Mouse (Mus musculus) embryonic facial prominence, embryonic 12.5 days (tissue): Measurements from ENCODE around the gene Slc45a1. TPM values are rescaled to one million over a fixed set of nuclear protein-coding genes. Genes with fewer than 3 reads are reported as not detected.

Source experiments
- ATAC-seq: fragments of 200-750 bp; cut with Nextera tagmentation; 2 replicates; pipeline ENCODE4 v1.8.0; 2017; ENCODE audit not compliant: insufficient number of reproducible peaks, insufficient read depth, low FRiP score, low TSS enrichment
- H3K27ac ChIP-seq: fragments of 300-500 bp; sonication (generic); 2 replicates; pipeline ENCODE4 v1.5.1; 2016; ENCODE audit warnings: mild to moderate bottlenecking
- H3K27me3 ChIP-seq: fragments of 300-500 bp; sonication (generic); 2 replicates; pipeline ENCODE4 v1.6.1; 2016; ENCODE audit warnings: mild to moderate bottlenecking, moderate library complexity
- H3K36me3 ChIP-seq: fragments of 300-500 bp; sonication (generic); 2 replicates; pipeline ENCODE4 v1.6.1; 2016; ENCODE audit warnings: mild to moderate bottlenecking
- H3K4me1 ChIP-seq: fragments of 300-500 bp; sonication (generic); 2 replicates; pipeline ENCODE4 v1.6.1; 2016
- H3K4me2 ChIP-seq: fragments of 300-500 bp; sonication (generic); replicated peaks from 2 replicates; pipeline ENCODE4 v1.6.1; 2016; ENCODE audit warnings: mild to moderate bottlenecking, moderate library complexity
- H3K4me3 ChIP-seq: fragments of 300-500 bp; sonication (generic); 2 replicates; pipeline ENCODE4 v1.5.1; 2016; ENCODE audit warnings: mild to moderate bottlenecking
- H3K9ac ChIP-seq: fragments of 300-500 bp; sonication (generic); 2 replicates; pipeline ENCODE4 v1.6.1; 2016; ENCODE audit warnings: mild to moderate bottlenecking, moderate library complexity
- H3K9me3 ChIP-seq: fragments of 300-500 bp; sonication (generic); 2 replicates; pipeline ENCODE4 v1.6.1; 2016; ENCODE audit warnings: mild to moderate bottlenecking, moderate library complexity
- WGBS: fragments of 180-500 bp; shearing (Covaris S2); methylation state at CpG from one replicate; pipeline ENCODE4 v1.1.7; 2016; 5-methylcytosine and 5-hydroxymethylcytosine counted together
- polyA plus RNA-seq: library from polyadenylated mRNA; unstranded; fragments of >200 nt; fragmentation: Nextera tagmentation; extraction: Ambion mirVana; gene quantifications from 2 replicates; pipeline ENCODE4 v1.2.1, GENCODE M21; 2016

The Slc45a1 gene
- 1.3 and 1.5 TPM in 2 replicates for polyA plus RNA-seq

DNA sequence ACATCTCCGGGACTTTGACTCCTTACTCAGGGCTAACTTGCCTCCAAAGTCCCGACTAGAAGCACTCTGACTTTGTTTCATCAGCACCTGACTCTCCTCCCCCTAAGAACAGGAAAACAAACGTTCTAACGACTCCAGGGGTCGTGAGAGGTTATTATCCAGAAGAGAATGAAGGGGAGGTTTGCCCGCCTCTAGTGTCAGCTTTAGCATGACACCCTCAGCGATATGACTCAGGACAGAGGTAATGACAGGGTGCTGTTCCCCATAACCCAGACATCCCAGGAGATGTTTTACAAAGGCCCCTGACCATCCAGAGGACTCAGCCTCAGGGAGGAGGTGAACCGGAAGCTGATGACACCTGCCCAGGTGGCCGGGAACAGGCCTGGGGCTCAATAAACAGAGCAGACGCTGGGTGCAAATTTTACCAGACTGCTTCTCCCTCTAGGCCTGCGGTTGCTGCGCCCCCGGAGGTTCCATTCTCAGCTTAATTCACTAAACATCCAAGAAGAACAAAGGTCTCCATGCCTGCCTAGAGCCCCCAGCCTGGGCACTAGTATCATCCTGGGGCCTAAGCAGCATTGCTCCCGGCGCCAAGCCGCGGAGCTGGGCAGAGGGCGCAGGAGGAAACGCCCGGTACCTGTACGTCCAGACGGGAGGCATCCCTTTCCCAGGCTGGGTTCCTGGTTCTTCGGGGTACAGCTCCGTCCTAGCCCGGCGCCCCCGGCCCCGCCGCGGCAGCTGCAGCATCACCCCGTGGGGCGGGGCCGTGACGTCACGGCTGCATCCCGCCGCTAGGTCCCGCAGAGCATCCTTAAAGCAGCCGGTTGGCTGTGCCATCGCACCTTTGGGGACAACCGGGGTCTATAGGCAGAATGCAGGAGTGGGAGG, at the start of gene Slc45a1:
TSS of gene Slc45a1 (minus strand) at position 785 of the 888 bp plus-strand sequence.
- peak within 1 kb of the TSS; percentile 49; the same call in 1 of the 2 replicates for H3K9ac ChIP-seq
- H3K36me3 ChIP-seq, result no peaks in the 10 kb centered on the region
- WGBS, result 7% methylated on average over 40 of the region's 41 CpGs
- peak within 1 kb of the TSS; percentile 36 for H3K4me3 ChIP-seq
- H3K4me1 ChIP-seq, result peaks cover 7% of the 10 kb centered on the region
- ATAC-seq, result no peak
- H3K9me3 ChIP-seq, result 0 out of 2 replicates have a peak, but pooled peaks cover 2% of the 10 kb centered on the region
- H3K27me3 ChIP-seq, result peaks cover 43% of the 10 kb centered on the region
- no peak within 1 kb of the TSS for H3K27ac ChIP-seq
- H3K4me2 ChIP-seq, result peak within 1 kb of the TSS; percentile 66

DNA sequence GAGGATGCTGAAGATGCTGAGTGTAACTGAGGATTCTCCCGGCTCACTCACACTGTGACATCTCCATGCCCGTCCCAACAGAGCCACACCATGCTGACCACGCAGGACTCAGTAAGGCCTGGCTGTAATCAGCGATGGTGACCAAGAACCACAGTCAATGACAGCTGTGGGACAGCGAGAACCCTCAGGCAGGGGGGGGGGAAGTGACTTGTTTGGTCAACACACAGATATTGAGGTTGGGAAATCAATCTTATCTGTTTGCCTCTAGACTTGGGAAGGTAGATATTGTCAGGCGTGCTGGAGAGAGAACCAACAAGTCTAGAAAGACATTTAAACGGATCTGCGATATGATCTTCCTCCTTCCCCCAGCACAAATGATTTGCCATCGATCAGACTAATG, 48.9 kb upstream of the Slc45a1 start:
- H3K9ac ChIP-seq, result no peak overlapping the region
- ATAC-seq, result no peak
- H3K4me3 ChIP-seq, result no peak overlapping the region
- H3K27ac ChIP-seq, result no peak overlapping the region
- H3K9me3 ChIP-seq, result 0 out of 2 replicates have a peak, but pooled peaks cover 3% of the 10 kb centered on the region
- no peak overlapping the region for H3K4me2 ChIP-seq
- H3K36me3 ChIP-seq, result no peaks in the 10 kb centered on the region
- no peaks in the 10 kb centered on the region for H3K4me1 ChIP-seq
- H3K27me3 ChIP-seq, result no peaks in the 10 kb centered on the region
- WGBS, result 94% methylated on average over 9 of the region's 9 CpGs

DNA sequence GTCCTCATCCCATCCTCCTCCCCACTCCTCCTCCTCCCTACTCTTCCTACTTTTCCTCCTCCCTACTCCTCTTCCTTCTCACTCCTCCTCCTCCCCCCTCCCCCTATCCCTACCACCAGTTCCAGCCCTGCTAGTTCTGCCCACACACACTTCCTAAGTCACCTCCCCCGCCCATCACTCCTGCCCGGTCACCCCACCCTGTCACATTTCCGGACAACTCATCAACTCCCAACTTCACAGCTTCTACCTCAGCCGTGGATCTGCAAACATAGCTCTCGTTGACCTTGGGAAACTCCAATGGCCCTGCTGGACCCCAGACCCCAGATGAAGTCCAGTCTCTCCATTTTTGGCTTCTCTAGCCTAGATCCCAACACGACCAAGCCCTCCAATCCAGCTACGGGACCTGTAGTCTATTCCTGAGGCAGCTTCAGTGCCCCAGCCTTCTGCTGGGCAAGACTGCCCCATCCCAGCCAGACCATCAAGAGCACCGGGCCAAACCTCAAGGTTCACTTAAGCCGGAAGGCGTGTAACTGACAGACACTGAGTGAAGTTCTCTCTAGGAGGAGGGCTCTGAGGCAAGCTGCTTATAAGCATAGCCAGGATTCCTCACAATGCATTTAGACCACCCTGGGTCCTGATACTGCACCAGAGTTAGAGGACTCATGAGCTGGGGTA, 42.6 kb upstream of the Slc45a1 start:
- no peak overlapping the region for H3K4me3 ChIP-seq
- no peaks in the 10 kb centered on the region for H3K4me1 ChIP-seq
- no peak overlapping the region for H3K27ac ChIP-seq
- no peaks in the 10 kb centered on the region for H3K27me3 ChIP-seq
- 79% methylated on average over 10 of the region's 10 CpGs for WGBS
- no peak overlapping the region for H3K4me2 ChIP-seq
- ATAC-seq, result no peak
- H3K36me3 ChIP-seq, result no peaks in the 10 kb centered on the region
- no peaks in the 10 kb centered on the region for H3K9me3 ChIP-seq
- H3K9ac ChIP-seq, result no peak overlapping the region

DNA sequence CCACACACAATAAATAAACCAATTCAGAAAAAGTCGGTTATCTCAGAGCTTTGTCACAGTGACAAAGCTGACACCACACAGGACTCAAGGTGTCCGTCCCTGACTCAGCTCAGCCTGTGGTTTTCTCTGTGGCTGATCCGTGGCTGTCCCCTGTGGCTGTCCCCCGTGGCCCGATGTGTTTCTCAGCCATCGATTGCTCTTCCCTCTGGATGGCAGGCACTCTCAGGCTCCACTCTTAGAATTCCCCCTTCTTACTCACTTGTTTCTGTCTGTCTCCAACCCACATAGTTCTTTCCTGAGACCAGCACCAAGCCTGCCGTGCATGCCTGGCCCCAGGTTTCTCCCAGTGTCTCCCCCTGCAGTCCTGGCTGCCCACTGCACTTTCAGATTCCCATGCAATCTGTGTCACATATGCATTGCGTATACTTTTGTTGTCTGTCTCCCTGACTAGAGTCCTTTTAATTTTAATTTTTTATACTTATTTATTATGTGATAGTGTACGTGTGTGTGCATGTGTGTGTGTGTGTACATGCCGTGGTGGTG, 41.0 kb upstream of the Slc45a1 start:
- H3K9ac ChIP-seq, result no peak overlapping the region
- ATAC-seq, result no peak
- H3K4me3 ChIP-seq, result no peak overlapping the region
- H3K36me3 ChIP-seq, result no peaks in the 10 kb centered on the region
- no peaks in the 10 kb centered on the region for H3K27me3 ChIP-seq
- no peak overlapping the region for H3K27ac ChIP-seq
- no peaks in the 10 kb centered on the region for H3K4me1 ChIP-seq
- H3K4me2 ChIP-seq, result no peak overlapping the region
- WGBS, result 70% methylated on average over 10 of the region's 10 CpGs
- no peaks in the 10 kb centered on the region for H3K9me3 ChIP-seq

DNA sequence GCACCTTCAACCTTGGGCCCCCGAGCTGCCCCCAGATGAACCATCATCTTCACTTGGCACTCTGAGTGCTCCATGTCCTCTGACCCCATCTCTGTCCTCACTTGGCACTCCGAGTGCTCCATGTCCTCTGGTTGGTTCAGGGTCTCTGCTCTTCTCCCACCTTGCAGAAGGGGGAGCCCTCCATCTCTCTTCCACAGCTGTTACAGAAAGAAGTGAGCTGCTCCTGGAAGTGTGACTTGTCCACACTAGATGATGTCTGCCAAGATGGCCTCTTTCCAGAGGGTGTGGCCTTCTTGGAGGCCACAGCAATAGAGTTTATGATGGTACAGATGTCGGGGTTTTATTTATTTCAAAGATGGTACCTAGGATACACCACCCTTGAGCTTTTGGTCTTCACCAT, 38.8 kb upstream of the Slc45a1 start:
- Histone ChIP-seq H3K27me3 (no peaks in the 10 kb centered on the region), H3K9me3 (no peaks in the 10 kb centered on the region), H3K36me3 (no peaks in the 10 kb centered on the region), H3K4me2 (no peak overlapping the region), H3K9ac (no peak overlapping the region), H3K4me1 (peaks cover 2% of the 10 kb centered on the region; the same call in 1 of the 2 replicates), H3K4me3 (no peak overlapping the region), H3K27ac (no peak overlapping the region)
- WGBS, result 74% methylated on average over 3 of the region's 3 CpGs
- no peak for ATAC-seq

DNA sequence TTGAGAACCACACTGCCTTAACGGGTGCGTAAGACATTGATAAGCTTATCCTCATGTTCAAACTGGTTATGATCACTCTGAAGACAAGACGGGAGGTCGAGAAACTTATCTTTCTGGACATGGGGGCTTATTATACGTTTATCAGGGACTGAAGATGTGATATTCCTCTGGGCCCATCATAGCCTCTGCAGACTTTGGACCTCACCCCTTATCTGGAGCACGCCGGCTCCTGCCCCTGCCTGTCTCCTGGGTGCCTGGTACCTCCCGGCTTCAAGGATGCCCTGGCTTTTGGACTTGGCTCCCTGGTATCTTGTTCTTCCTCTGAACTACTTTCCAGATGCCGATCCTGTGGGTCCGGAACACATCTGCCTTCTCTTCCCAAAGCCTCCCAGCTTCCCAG, 37.6 kb upstream of the Slc45a1 start:
- no peaks in the 10 kb centered on the region for H3K36me3 ChIP-seq
- no peak overlapping the region for H3K9ac ChIP-seq
- 85% methylated on average over 10 of the region's 10 CpGs for WGBS
- no peak overlapping the region for H3K4me3 ChIP-seq
- peaks cover 8% of the 10 kb centered on the region; the same call in 1 of the 2 replicates for H3K4me1 ChIP-seq
- no peak for ATAC-seq
- H3K27me3 ChIP-seq, result no peaks in the 10 kb centered on the region
- H3K27ac ChIP-seq, result no peak overlapping the region
- no peak overlapping the region for H3K4me2 ChIP-seq
- no peaks in the 10 kb centered on the region for H3K9me3 ChIP-seq

DNA sequence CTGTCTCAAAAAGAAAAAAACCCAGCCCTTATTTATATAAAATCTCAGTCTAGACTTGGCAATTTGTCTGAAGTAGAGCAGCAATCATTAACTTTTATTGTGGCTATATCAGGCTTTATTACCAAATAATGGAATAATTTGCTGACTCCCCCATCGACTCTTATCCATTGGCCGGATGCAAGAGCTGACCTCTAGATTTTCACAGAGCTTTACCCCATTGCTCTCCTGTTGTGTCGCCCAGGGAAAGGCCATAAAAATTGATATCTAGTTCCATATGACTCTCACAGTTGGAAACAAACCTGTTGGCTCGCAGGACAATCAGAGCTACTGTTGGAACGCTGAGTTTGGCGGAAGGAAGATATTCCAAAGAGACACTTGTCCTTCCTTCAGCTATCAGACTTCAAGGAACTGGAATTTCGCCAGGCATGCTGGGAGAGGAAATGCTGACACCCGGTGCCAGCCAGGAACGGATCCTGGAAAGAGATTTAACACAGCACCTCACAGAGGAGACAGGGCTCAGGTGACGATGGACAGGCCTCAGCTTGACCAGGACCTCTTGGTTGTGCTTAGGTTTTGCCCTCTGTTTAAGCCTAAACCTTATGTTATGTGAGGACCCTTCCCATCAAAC, 35.3 kb upstream of the Slc45a1 start:
- no peak overlapping the region for H3K4me2 ChIP-seq
- WGBS, result 72% methylated on average over 10 of the region's 10 CpGs
- H3K9ac ChIP-seq, result no peak overlapping the region
- H3K4me1 ChIP-seq, result peaks cover 8% of the 10 kb centered on the region; the same call in 1 of the 2 replicates
- no peak for ATAC-seq
- no peaks in the 10 kb centered on the region for H3K9me3 ChIP-seq
- no peak overlapping the region for H3K27ac ChIP-seq
- H3K4me3 ChIP-seq, result no peak overlapping the region
- no peaks in the 10 kb centered on the region for H3K36me3 ChIP-seq
- no peaks in the 10 kb centered on the region for H3K27me3 ChIP-seq

DNA sequence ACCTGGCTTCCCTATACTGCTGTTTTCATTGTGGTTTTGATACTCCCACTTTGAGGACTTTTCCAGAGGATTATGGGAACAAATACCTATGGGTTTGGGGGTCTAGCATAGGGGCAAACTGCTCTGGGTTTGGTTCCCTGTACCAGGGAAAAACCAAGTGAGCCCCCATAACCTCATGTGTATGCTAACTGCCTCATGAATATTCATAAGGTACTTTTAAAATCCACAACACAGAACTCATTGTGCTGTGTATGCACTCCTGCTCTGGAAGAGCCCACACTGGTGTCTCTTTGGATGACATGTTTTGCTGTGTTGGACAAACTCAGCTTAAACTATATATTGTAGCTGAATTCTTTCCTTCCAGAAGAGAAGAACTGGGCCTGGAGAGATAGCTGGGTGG, 34.6 kb upstream of the Slc45a1 start:
- H3K27ac ChIP-seq, result no peak overlapping the region
- ATAC-seq, result no peak

DNA sequence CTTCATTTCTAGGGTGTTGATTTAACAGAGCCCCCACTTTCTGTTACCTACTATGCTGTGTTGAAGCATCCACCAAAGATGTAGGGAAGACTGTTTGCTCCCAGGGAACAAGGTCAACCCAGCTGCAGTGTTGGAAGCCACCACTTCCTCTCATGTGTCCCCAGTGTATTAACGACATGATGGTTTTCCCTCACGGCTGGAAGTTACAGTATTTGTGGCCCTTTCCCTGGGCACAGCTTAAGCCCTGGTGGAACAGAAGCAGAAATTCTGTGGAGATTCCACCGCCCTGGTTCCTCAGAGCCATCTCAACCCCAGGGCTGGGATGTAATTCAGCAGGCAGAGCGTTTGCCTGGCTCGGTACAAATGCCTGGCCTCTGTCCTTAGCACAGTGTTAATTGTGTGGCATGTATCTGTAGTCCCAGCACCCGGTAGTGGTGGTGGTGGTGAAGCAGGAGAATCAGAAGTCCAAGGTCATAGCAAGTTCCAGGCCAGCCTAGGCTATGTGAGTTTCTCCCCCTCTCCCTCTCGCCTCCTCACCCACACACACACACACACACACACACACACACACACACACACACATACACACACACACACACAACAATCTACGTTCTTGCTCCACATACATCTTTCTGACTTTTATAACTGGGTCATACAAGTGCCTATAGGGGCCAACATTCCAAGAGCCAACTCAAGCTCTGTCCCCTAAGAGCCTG, 34.0 kb upstream of the Slc45a1 start:
- ATAC-seq, result no peak
- Histone ChIP-seq H3K36me3 (no peaks in the 10 kb centered on the region), H3K9ac (no peak overlapping the region), H3K27ac (no peak overlapping the region), H3K9me3 (no peaks in the 10 kb centered on the region), H3K4me3 (no peak overlapping the region), H3K4me1 (peaks cover 8% of the 10 kb centered on the region; the same call in 1 of the 2 replicates), H3K4me2 (no peak overlapping the region), H3K27me3 (no peaks in the 10 kb centered on the region)
- 64% methylated on average over 7 of the region's 8 CpGs for WGBS

More for the DNA sequence above, 34.6 kb upstream of the Slc45a1 start:
- Histone ChIP-seq H3K36me3 (no peaks in the 10 kb centered on the region), H3K9ac (no peak overlapping the region), H3K27me3 (no peaks in the 10 kb centered on the region), H3K4me1 (peaks cover 8% of the 10 kb centered on the region; the same call in 1 of the 2 replicates), H3K4me2 (no peak overlapping the region), H3K4me3 (no peak overlapping the region), H3K9me3 (no peaks in the 10 kb centered on the region)

DNA sequence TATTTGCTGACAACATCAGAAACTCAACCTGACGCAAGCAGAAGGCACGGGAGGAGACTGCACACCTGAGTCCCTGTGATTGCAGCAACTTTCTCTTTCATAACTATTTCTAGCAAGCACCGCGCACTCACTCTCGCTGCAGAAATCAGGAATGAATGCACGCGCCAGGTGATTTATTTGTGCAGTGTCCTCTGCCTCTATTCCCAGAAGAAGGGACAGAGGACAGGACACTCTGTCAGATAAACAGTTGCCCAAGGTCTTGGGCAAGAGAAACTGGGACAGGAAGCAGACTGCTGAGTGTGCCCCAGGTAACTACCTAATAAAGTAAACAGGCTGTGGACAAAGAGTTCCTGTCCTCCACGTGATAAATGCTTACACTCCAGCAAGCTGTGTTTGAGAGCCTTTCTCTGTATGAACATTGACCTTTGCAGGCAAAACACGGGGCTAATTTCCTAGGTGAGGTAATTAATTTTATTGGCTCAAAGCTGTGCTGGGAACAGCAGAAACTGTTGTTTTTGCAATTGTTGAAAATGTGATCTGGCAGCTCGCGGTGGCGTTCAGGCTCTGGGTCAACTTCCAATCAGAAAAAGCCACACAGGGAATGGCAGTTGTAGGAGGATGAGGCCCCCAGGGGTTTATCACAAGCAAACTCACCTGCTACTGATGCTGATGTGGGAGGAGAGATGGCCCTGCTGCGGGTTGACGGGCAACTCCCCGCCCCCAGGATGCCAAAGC, 33.2 kb upstream of the Slc45a1 start:
- no peaks in the 10 kb centered on the region for H3K36me3 ChIP-seq
- H3K4me1 ChIP-seq, result peaks cover 8% of the 10 kb centered on the region; the same call in 1 of the 2 replicates
- H3K4me3 ChIP-seq, result no peak overlapping the region
- H3K27me3 ChIP-seq, result no peaks in the 10 kb centered on the region
- H3K9ac ChIP-seq, result no peak overlapping the region
- no peaks in the 10 kb centered on the region for H3K9me3 ChIP-seq
- no peak overlapping the region for H3K4me2 ChIP-seq
- 48% methylated on average over 15 of the region's 15 CpGs for WGBS
- ATAC-seq, result no peak
- H3K27ac ChIP-seq, result no peak overlapping the region
